Mouse (Mus musculus) testis, postnatal 10 days (tissue): Measurements from ENCODE around the gene Prrc2a.

Experiments used
- DNase-seq: peaks from one replicate; pipeline ENCODE4 v3.0.0; 2021; ENCODE audit warnings: low spot score

The Prrc2a gene

GRCm38 (mm10) chr17:35162121-35162520 lies 2.6 kb downstream of the Prrc2a start:
- DNase-seq = no peak

DNA sequence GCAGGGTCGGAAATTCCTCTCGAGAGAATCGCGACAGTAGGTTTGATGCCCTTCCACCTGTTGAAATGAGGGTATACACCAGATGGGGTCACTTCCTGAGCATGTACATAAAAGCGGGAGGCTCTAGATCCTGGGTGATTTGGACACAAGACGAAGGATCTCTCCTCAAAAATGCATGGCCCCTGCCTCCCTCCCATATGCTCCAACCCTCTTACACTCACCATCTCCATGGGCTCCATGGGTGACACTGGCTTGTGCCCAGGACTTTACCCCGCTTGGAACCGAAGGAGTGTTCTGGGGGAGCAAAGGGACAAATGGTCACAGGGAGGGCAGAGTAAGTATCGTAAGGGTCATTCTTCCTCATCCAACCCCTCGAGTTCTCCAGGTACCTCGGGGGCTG lies 3.3 kb downstream of the Prrc2a start:
- no peak for DNase-seq

DNA sequence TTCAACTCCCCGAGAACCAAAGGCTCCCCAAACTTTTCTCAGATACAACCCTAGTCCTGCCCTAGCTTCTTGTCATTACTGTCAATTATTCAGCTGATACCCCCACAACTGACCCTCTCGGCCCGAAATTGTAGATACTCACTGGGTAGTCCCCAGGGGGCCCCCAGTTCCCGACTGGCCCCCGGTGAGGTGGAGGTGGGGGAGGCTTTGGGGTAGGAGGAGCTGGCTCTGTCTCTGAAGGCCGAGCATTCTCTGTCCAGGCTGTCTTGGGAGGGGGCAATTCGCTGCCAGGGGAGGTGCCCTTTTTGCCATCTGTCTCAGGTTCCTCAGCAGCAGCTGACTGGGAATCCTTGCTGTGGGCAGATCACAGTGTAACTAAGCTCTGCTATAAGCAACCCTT lies 5.1 kb downstream of the Prrc2a start:
- no peak for DNase-seq

- DNase-seq = no peak
These were observed 5.7 kb downstream of the Prrc2a start for GRCm38 (mm10) chr17:35158850-35159593.

- no peak for DNase-seq
These were observed 7.0 kb downstream of the Prrc2a start for GRCm38 (mm10) chr17:35157661-35158175.

GRCm38 (mm10) chr17:35157254-35157653 lies 7.4 kb downstream of the Prrc2a start:
- no peak for DNase-seq

- DNase-seq = peak; percentile 68
These were observed 8.1 kb downstream of the Prrc2a start for GRCm38 (mm10) chr17:35156461-35157200.

GRCm38 (mm10) chr17:35155451-35155850 lies 9.2 kb downstream of the Prrc2a start:
- no peak for DNase-seq

DNA sequence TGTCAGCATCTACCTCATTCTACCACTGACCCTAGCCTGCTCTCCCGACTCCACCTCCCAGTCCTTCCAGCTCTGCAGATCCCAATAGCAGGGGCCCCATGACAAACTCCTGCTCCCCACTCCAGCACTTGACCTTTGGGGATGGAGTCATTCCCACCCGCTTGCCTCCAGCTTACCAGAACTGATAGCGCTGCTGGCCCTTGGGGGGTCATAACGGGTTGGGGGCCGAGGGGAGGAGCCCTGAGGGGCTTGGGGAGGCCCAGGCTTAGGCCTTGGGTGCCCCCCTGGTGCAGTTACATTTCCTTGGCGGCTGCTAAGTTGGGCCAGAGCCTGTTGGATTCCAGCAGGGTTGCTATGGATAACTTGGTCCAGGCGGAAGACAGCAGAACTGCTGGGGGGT lies 10.1 kb downstream of the Prrc2a start:
- no peak for DNase-seq

DNA sequence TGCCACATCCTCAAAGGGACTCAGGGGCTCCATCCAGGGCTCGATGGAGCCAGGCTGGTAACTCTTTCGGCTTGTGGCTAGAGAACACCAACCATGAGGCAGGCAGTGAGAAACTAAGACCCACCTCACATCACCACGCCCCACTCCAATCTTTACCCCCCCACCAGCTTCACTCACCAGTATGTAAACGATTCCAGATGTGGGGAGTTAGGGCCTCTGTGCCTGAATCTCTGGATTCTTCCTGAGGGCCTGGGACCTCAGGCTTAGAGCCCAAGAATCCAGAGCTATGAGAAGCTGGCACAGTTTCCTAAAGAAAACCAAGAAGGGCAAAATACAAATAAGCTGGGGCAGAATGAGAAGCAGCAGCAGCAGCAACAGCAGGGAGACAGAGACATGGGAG lies 10.8 kb downstream of the Prrc2a start:
- no peak for DNase-seq

DNA sequence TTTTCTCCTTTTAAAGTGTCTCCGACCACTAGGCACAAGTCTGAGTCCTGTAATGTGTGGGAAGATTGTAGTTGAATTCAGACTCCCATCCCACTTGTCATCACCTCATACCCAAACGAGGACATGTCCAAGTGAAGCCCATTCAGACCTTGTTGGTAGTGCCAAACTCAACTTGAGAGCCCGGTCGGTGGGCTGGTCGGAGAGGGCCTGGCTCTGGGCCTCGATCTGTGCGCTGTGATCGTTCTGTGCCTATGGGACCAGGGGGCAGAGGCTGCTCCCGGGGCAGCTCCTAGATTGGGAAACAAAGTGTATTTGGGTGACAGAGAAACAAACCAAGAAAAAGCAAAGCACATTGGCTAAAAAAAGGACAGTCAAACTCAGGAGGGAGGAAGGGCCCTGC lies 11.6 kb downstream of the Prrc2a start:
- no peak for DNase-seq

- DNase-seq = no peak
These were observed 12.6 kb downstream of the Prrc2a start for GRCm38 (mm10) chr17:35152121-35152520.

GRCm38 (mm10) chr17:35147922-35148639 lies 16.6 kb downstream of the Prrc2a start:
- DNase-seq = no peak

GRCm38 (mm10) chr17:35147348-35147747 lies 17.3 kb downstream of the Prrc2a start:
- no peak for DNase-seq

DNA sequence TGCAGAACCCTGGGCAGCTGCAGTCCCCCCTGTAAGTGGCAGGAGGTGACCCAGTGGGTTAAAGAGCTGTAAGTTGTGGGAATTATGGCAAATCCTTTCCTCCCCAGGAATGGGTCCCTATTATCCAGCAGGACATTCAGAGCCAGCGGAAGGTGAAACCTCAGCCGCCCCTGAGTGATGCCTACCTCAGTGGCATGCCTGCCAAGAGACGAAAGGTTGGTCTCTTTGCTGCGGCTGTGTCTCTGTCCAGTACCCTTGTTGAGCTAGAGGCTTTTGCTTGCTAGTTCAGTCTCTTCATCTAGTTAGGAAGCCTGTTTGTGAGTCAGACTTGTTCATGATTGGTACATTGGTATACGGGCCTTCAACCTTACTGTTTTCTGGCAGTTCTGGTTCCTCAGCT lies 18.6 kb downstream of the Prrc2a start:
- DNase-seq = no peak

DNA sequence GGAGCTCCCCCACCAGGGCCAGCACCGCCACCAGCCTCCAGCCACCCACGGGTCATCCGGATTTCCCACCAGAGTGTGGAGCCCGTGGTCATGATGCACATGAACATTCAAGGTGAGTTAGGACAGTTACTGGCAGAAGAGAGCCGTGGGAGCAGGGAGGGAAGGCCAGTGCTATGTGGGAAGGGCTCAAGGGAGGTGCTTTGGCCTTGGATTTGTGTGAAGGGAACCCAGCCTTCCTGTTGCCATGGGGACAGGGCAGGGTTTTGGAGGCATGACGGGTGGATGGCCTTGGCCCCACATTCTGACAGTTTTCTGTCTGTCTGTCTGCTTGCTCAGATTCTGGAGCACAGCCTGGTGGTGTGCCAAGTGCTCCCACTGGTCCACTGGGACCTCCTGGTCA lies 22.7 kb downstream of the Prrc2a start:
- peak; percentile 86 for DNase-seq

- no peak for DNase-seq
These were observed 24.2 kb downstream of the Prrc2a start for GRCm38 (mm10) chr17:35140490-35140996.

DNA sequence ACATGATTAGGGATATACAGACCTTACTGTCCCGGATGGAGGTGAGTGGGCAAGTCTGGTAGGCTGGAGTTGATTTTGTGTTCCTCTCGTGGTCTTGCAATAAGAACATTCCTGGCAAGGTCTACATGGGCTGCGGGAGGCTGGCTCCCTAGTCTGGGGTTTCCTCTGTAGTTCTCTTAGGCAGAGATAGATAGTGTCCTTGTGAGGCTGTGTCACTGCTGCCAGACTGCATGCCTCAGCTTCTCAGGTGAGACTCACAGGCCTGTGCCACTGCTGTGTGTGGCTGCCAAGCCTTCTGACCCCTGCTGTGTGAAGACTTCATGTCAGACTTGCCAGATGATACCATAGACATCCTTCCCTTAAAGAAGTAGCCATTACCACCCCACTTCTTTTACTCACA lies 25.4 kb downstream of the Prrc2a start:
- DNase-seq = no peak

- DNase-seq = no peak
These were observed 28.9 kb downstream of the Prrc2a start for GRCm38 (mm10) chr17:35135591-35136320.

DNA sequence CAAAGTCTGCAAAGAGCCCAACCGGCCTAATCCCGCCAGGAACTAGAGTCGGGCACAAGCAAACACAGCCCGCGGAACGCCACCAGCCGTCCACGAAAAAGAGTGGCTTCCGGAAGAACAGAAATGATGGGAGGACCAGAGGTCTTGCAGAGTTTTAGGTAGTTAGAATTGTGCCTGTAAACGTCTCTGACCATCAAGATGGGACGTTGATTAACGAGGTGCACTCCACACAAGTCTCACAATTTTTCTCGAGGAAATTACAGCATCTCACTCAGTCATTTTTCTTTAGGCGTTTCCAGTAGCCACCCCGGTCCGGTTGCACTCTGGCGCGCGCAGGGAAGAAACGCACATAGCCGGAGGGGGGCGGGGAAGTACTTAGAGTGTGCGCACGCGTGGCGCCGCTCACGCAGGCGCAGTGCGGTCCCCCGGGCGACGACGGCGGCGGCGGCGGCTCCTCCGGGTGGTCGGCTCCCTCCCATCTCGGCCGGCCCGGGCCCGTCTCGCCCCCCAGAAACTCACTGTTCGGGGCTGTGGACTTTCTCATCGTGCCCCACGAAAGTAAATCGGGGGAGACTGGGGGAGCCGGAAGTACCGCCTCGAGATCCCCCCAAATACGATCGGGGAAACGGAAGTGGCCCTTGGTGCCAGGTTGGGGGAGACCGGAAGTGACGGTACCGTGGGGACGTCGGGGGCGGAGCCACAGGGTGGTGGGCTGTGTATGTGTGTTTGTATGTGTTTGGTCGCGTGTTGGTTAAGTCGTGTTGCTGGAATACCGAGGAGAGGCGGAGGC lies 29.7 kb downstream of the Prrc2a start, which contains the start of gene Bag6:
Gene Bag6, plus strand, starts transcription at position 378 of the 790 bp plus-strand sequence.
- peak; percentile 97 for DNase-seq

DNA sequence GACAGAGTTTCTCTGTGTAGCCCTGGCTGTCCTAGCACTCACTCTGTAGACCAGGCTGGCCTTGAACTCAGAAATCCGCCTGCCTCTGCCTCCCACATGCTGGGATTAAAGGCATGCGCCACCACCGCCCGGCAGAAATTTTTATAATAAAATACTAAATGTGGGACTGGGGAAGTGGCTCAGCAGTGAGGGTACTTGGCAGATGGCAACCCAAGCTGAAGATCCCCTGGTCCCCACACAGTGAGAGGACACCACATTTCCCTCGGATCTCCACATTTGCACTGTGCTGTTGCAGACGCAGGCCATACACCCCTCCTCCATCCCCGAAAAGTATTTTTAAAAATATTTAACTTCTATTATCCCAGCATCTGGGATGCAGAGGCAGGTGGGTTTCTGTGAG lies 31.2 kb downstream of the Prrc2a start:
- DNase-seq = no peak
